Mouse (Mus musculus) erythroblast, embryonic 14.5 days (primary cell): Measurements from ENCODE around the gene A930002H24Rik.

ENCODE experiments used
- GATA1 ChIP-seq: IDR thresholded peaks from 2 replicates; pipeline ENCODE4 v1.6.1; 2012; ENCODE audit warnings: low read length, inconsistent platforms, mixed read lengths
- TAL1 ChIP-seq: IDR thresholded peaks from 3 replicates; pipeline ENCODE4 v1.6.1; 2012; ENCODE audit warnings: low read length, inconsistent platforms, mixed read lengths

- TF ChIP-seq GATA1: no peak
- TF ChIP-seq TAL1: no peak
These were observed 470 bp downstream of the A930002H24Rik start, which contains the start of gene Fer for GRCm38 (mm10) chr17:63863012-63863630.
